In the genomic region with DNA sequence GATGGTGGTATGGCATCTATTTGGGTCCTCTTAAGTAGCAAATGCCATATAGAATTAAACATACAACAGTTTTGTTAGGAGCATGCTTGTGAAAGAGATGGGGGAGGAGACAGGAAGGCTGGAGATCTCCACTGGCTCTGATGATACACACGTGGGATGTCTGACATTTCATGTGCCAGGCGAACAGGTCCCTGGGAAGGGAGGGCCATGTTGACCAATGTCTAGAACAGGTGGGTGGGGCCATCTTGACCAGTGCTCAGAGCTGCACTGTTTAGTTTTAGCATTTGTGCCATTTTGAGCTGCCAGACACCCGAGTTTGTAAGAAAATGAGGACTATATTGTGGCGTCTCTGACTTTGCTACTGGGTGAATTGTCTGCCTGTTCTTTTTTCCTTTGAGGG, we compare ENCODE assay signal across 38 mouse cellular contexts. TPM values are rescaled to one million over a fixed set of nuclear protein-coding genes. Genes with fewer than 3 reads are reported as not detected.
"Had no signal": no experiment of that assay in that cellular context is flagged by ENCODE, and none has a peak within 500 bp of the region (broad histone marks: within the 10 kb centered on the region; RNA-seq: fewer than 3 reads in every experiment).

No protein-coding gene starts in this region.

- H3K4me1 ChIP-seq: heart, embryonic 13.5 days; heart, embryonic 15.5 days; hindbrain, embryonic 12.5 days had no signal

- H3K4me3 ChIP-seq: heart, adult 2 months; heart, embryonic 10.5 days; heart, embryonic 12.5 days; heart, embryonic 13.5 days; heart, embryonic 15.5 days; hindbrain, embryonic 10.5 days; hindbrain, embryonic 12.5 days; hindbrain, embryonic 13.5 days; hindbrain, embryonic 15.5 days; intestine, embryonic 15.5 days; kidney, embryonic 15.5 days; layer of hippocampus, adult 2 months had no signal

- ATAC-seq: hindbrain, embryonic 16.5 days; hindbrain, postnatal 0 days; inflammation-experienced regulatory T-cells, adult 6 months; intestine, embryonic 15.5 days; intestine, embryonic 16.5 days; intestine, postnatal 0 days had no signal

- H3K27ac ChIP-seq: heart, adult 2 months; heart, embryonic 10.5 days; heart, embryonic 13.5 days; heart, embryonic 15.5 days; hindbrain, embryonic 10.5 days; hindbrain, embryonic 12.5 days; hindbrain, embryonic 13.5 days; hindbrain, embryonic 14.5 days; hindbrain, embryonic 15.5 days; hindbrain, postnatal 0 days; intestine, embryonic 15.5 days; kidney, embryonic 15.5 days; kidney, postnatal 0 days; layer of hippocampus, adult 2 months had no signal

- H3K4me2 ChIP-seq: heart, embryonic 11.5 days; heart, embryonic 12.5 days; heart, embryonic 13.5 days; heart, embryonic 15.5 days; hindbrain, embryonic 12.5 days; hindbrain, embryonic 13.5 days; hindbrain, embryonic 14.5 days; hindbrain, embryonic 15.5 days; intestine, embryonic 15.5 days; kidney, embryonic 15.5 days had no signal

- H3K9ac ChIP-seq: heart, embryonic 12.5 days; heart, embryonic 13.5 days; heart, embryonic 15.5 days; hindbrain, embryonic 12.5 days; hindbrain, embryonic 13.5 days; hindbrain, embryonic 14.5 days; hindbrain, embryonic 15.5 days; intestine, embryonic 15.5 days; kidney, embryonic 15.5 days had no signal

- H3K27me3 ChIP-seq: heart, embryonic 12.5 days; heart, embryonic 13.5 days; heart, embryonic 15.5 days; hindbrain, embryonic 12.5 days; hindbrain, embryonic 13.5 days; hindbrain, embryonic 15.5 days; intestine, embryonic 15.5 days; kidney, embryonic 15.5 days had no signal

- DNase-seq: heart, adult 2 months; heart, postnatal 10 days; heart, postnatal 14 days; heart, postnatal 36 days; heart, postnatal 4 days; kidney, adult 11 months; kidney, adult 18-20 months; kidney, adult 2 months; kidney, adult 8-10 months; kidney, adult 9 months; kidney, postnatal 10 days; kidney, postnatal 14 days; kidney, postnatal 25 days; kidney, postnatal 36 days; layer of hippocampus, adult 9-11 months; layer of hippocampus, postnatal 36 days had no signal

- H3K9me3 ChIP-seq: heart, embryonic 10.5 days; heart, embryonic 12.5 days; heart, embryonic 13.5 days; heart, embryonic 15.5 days; hindbrain, embryonic 10.5 days; hindbrain, embryonic 12.5 days; hindbrain, embryonic 13.5 days; hindbrain, embryonic 15.5 days; intestine, embryonic 15.5 days; kidney, embryonic 15.5 days had no signal

RNA-seq across cellular contexts. Expression of a gene that starts 10.7 kb away (rescaled TPM):
- total RNA-seq: heart, postnatal 14 days; heart, postnatal 36 days; hematopoietic stem cell, adult 5-6 weeks; layer of hippocampus, postnatal 10 days had no signal
- polyA plus RNA-seq: heart, embryonic 14.5 days had no signal
